Mouse (Mus musculus): ENCODE data around the gene Spop. TPM values are rescaled to one million over a fixed set of nuclear protein-coding genes. Genes with fewer than 3 reads are reported as not detected.
"Not testable (repeated sequence)": the region's sequence is repeated elsewhere in the genome, so short reads cannot be mapped to it uniquely, and the experiment has no call there.

Gene Spop
- polyA plus RNA-seq, 1 experiment from 2014 or later = 146 TPM

GRCm38 (mm10) chr11:95406398-95406797 is 7.5 kb upstream of the Spop start:
- not testable (repeated sequence) for ATAC-seq (ENCODE audit: low FRiP score); H3K27ac ChIP-seq (ENCODE audit: low read depth, low read length); DNase-seq (ENCODE audit: low spot score); H3K4me1 ChIP-seq (replicated peaks; ENCODE audit: control insufficient read depth, insufficient read depth, low read length); H3K9me3 ChIP-seq (ENCODE audit: control insufficient read depth, low read length); H3K36me3 ChIP-seq (ENCODE audit: control insufficient read depth, insufficient read depth, low read length); H3K27me3 ChIP-seq (ENCODE audit: control insufficient read depth, insufficient read depth, low read length); H3K4me3 ChIP-seq (ENCODE audit: low read depth, low read length); H3K9ac ChIP-seq (ENCODE audit: low read depth, low read length); H3K4me2 ChIP-seq (replicated peaks; ENCODE audit: low read depth, low read length)
- 95% methylated on average over 5 of the region's 5 CpGs for WGBS

- Histone ChIP-seq H3K4me2 (replicated peaks; ENCODE audit: low read depth, low read length) (no peak overlapping the region), H3K4me1 (replicated peaks; ENCODE audit: control insufficient read depth, insufficient read depth, low read length) (no peaks in the 10 kb centered on the region), H3K27me3 (ENCODE audit: control insufficient read depth, insufficient read depth, low read length) (no peaks in the 10 kb centered on the region), H3K4me3 (ENCODE audit: low read depth, low read length) (no peak overlapping the region), H3K36me3 (ENCODE audit: control insufficient read depth, insufficient read depth, low read length) (no peaks in the 10 kb centered on the region), H3K9me3 (ENCODE audit: control insufficient read depth, low read length) (no peaks in the 10 kb centered on the region), H3K27ac (ENCODE audit: low read depth, low read length) (no peak overlapping the region), H3K9ac (ENCODE audit: low read depth, low read length) (no peak overlapping the region)
- no peak for ATAC-seq (ENCODE audit: low FRiP score)
- DNase-seq (ENCODE audit: low spot score) = no peak
- WGBS = 87% methylated on average over 10 of the region's 10 CpGs
These were observed 4.3 kb upstream of the Spop start for GRCm38 (mm10) chr11:95409450-95410112.

- no peak overlapping the region for H3K4me3 ChIP-seq (ENCODE audit: low read depth, low read length)
- DNase-seq (ENCODE audit: low spot score) = no peak
- H3K4me1 ChIP-seq (replicated peaks; ENCODE audit: control insufficient read depth, insufficient read depth, low read length) = peaks cover 2% of the 10 kb centered on the region; the same call in 1 of the 2 replicates
- WGBS = 68% methylated on average over 6 of the region's 6 CpGs
- no peak for ATAC-seq (ENCODE audit: low FRiP score)
- H3K27ac ChIP-seq (ENCODE audit: low read depth, low read length) = no peak overlapping the region
- H3K9ac ChIP-seq (ENCODE audit: low read depth, low read length) = no peak overlapping the region
- no peak overlapping the region for H3K4me2 ChIP-seq (replicated peaks; ENCODE audit: low read depth, low read length)
- no peaks in the 10 kb centered on the region for H3K27me3 ChIP-seq (ENCODE audit: control insufficient read depth, insufficient read depth, low read length)
- no peaks in the 10 kb centered on the region for H3K36me3 ChIP-seq (ENCODE audit: control insufficient read depth, insufficient read depth, low read length)
- H3K9me3 ChIP-seq (ENCODE audit: control insufficient read depth, low read length) = no peaks in the 10 kb centered on the region
These were observed 2.3 kb upstream of the Spop start for GRCm38 (mm10) chr11:95411453-95412013.

- H3K4me1 ChIP-seq (replicated peaks; ENCODE audit: control insufficient read depth, insufficient read depth, low read length) = peaks cover 2% of the 10 kb centered on the region; the same call in 1 of the 2 replicates
- DNase-seq (ENCODE audit: low spot score) (no peak), ATAC-seq (ENCODE audit: low FRiP score) (no peak)
- 93% methylated on average over 3 of the region's 3 CpGs for WGBS
- H3K27me3 ChIP-seq (ENCODE audit: control insufficient read depth, insufficient read depth, low read length) = no peaks in the 10 kb centered on the region
- no peak overlapping the region for H3K4me3 ChIP-seq (ENCODE audit: low read depth, low read length)
- H3K9ac ChIP-seq (ENCODE audit: low read depth, low read length) = no peak overlapping the region
- H3K36me3 ChIP-seq (ENCODE audit: control insufficient read depth, insufficient read depth, low read length) = no peaks in the 10 kb centered on the region
- no peak overlapping the region for H3K4me2 ChIP-seq (replicated peaks; ENCODE audit: low read depth, low read length)
- no peaks in the 10 kb centered on the region for H3K9me3 ChIP-seq (ENCODE audit: control insufficient read depth, low read length)
- no peak overlapping the region for H3K27ac ChIP-seq (ENCODE audit: low read depth, low read length)
These were observed 1.3 kb upstream of the Spop start for GRCm38 (mm10) chr11:95412615-95413014.

GRCm38 (mm10) chr11:95414536-95415161 is 769 bp downstream of the Spop start:
- peaks cover 2% of the 10 kb centered on the region; the same call in 1 of the 2 replicates for H3K4me1 ChIP-seq (replicated peaks; ENCODE audit: control insufficient read depth, insufficient read depth, low read length)
- H3K9me3 ChIP-seq (ENCODE audit: control insufficient read depth, low read length) = no peaks in the 10 kb centered on the region
- H3K27ac ChIP-seq (ENCODE audit: low read depth, low read length) = peak overlapping the region; percentile 93
- H3K4me2 ChIP-seq (replicated peaks; ENCODE audit: low read depth, low read length) = peak overlapping the region; percentile 56
- peak overlapping the region; percentile 48 for H3K4me3 ChIP-seq (ENCODE audit: low read depth, low read length)
- ATAC-seq (ENCODE audit: low FRiP score) (peak; percentile 92), DNase-seq (ENCODE audit: low spot score) (peak; percentile 99)
- peak overlapping the region; percentile 58 for H3K9ac ChIP-seq (ENCODE audit: low read depth, low read length)
- no peaks in the 10 kb centered on the region for H3K27me3 ChIP-seq (ENCODE audit: control insufficient read depth, insufficient read depth, low read length)
- no peaks in the 10 kb centered on the region for H3K36me3 ChIP-seq (ENCODE audit: control insufficient read depth, insufficient read depth, low read length)
- WGBS = under 1% methylated on average over 28 of the region's 28 CpGs

GRCm38 (mm10) chr11:95415931-95416330 is 2.1 kb downstream of the Spop start:
- Histone ChIP-seq H3K4me2 (replicated peaks; ENCODE audit: low read depth, low read length) (peak overlapping the region; percentile 56), H3K36me3 (ENCODE audit: control insufficient read depth, insufficient read depth, low read length) (no peaks in the 10 kb centered on the region), H3K9me3 (ENCODE audit: control insufficient read depth, low read length) (no peaks in the 10 kb centered on the region), H3K27ac (ENCODE audit: low read depth, low read length) (no peak overlapping the region), H3K27me3 (ENCODE audit: control insufficient read depth, insufficient read depth, low read length) (no peaks in the 10 kb centered on the region), H3K4me1 (replicated peaks; ENCODE audit: control insufficient read depth, insufficient read depth, low read length) (peaks cover 2% of the 10 kb centered on the region; the same call in 1 of the 2 replicates), H3K4me3 (ENCODE audit: low read depth, low read length) (no peak overlapping the region), H3K9ac (ENCODE audit: low read depth, low read length) (0 out of 2 replicates have a peak overlapping the region, but pooled peaks have one; percentile 12)
- ATAC-seq (ENCODE audit: low FRiP score) = no peak
- no peak for DNase-seq (ENCODE audit: low spot score)

- DNase-seq (ENCODE audit: low spot score) = no peak
- Histone ChIP-seq H3K4me1 (replicated peaks; ENCODE audit: control insufficient read depth, insufficient read depth, low read length) (peaks cover 2% of the 10 kb centered on the region; the same call in 1 of the 2 replicates), H3K9ac (ENCODE audit: low read depth, low read length) (no peak overlapping the region), H3K36me3 (ENCODE audit: control insufficient read depth, insufficient read depth, low read length) (no peaks in the 10 kb centered on the region), H3K9me3 (ENCODE audit: control insufficient read depth, low read length) (no peaks in the 10 kb centered on the region), H3K4me2 (replicated peaks; ENCODE audit: low read depth, low read length) (no peak overlapping the region), H3K4me3 (ENCODE audit: low read depth, low read length) (no peak overlapping the region), H3K27me3 (ENCODE audit: control insufficient read depth, insufficient read depth, low read length) (no peaks in the 10 kb centered on the region), H3K27ac (ENCODE audit: low read depth, low read length) (no peak overlapping the region)
- ATAC-seq (ENCODE audit: low FRiP score) = no peak
- 92% methylated on average over 5 of the region's 5 CpGs for WGBS
These were observed 3.5 kb downstream of the Spop start for GRCm38 (mm10) chr11:95417341-95417740.

- DNase-seq (ENCODE audit: low spot score) (no peak), ATAC-seq (ENCODE audit: low FRiP score) (no peak)
- Histone ChIP-seq H3K9me3 (ENCODE audit: control insufficient read depth, low read length) (no peaks in the 10 kb centered on the region), H3K27ac (ENCODE audit: low read depth, low read length) (no peak overlapping the region), H3K4me3 (ENCODE audit: low read depth, low read length) (no peak overlapping the region), H3K27me3 (ENCODE audit: control insufficient read depth, insufficient read depth, low read length) (no peaks in the 10 kb centered on the region), H3K4me1 (replicated peaks; ENCODE audit: control insufficient read depth, insufficient read depth, low read length) (peaks cover 2% of the 10 kb centered on the region; the same call in 1 of the 2 replicates), H3K4me2 (replicated peaks; ENCODE audit: low read depth, low read length) (no peak overlapping the region), H3K9ac (ENCODE audit: low read depth, low read length) (no peak overlapping the region), H3K36me3 (ENCODE audit: control insufficient read depth, insufficient read depth, low read length) (no peaks in the 10 kb centered on the region)
- 76% methylated on average over 2 of the region's 2 CpGs for WGBS
These were observed 7.1 kb downstream of the Spop start for GRCm38 (mm10) chr11:95420880-95421435.

Measured in hindbrain, embryonic 11.5 days (tissue).